Mouse (Mus musculus) cerebellum, postnatal 14 days (tissue): ENCODE data around the gene Gm15128.
"Not testable (repeated sequence)": the region's sequence is repeated elsewhere in the genome, so short reads cannot be mapped to it uniquely, and the experiment has no call there.

Experiments used
- DNase-seq, 2 experiments: peaks; one replicate each; pipeline ENCODE4 v3.0.0; 2021; ENCODE audit warnings: mixed read lengths in 2 of 2

The Gm15128 gene

DNA sequence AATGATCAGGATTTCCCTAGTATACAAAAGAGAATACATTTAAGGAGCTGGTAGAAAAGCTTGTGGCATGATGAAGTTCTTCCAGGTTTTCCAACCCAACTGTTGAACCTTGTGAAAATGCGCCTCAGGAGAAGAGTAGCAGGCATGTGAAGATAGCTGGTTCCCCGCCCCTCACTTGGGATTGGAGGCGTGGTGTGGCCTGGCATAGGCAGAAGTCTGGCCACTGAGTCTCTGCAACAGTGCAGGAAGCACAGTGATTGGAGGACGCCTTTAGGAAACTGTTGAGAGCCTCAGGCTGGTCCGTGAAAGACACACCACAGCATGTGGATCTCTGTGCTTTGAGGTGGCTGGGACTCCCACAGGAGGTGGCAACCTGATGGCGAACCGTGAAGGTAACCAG, at the start of gene Gm15128:
Gm15128 (plus strand) TSS at position 301 of the 400 bp plus-strand sequence.
- DNase-seq = not testable (repeated sequence)
